Mouse (Mus musculus): ENCODE data around the gene Runx2. TPM values are rescaled to one million over a fixed set of nuclear protein-coding genes. Genes with fewer than 3 reads are reported as not detected.

Gene Runx2
- polyA plus RNA-seq, 1 experiment from 2014 or later: 3.0 TPM

GRCm38 (mm10) chr17:44777337-44777804 lies 37.2 kb downstream of the Runx2 start:
- Histone ChIP-seq H3K4me3 (ENCODE audit: low read depth, low read length) (peak overlapping the region; percentile 77), H3K36me3 (ENCODE audit: control insufficient read depth, insufficient read depth, low read length) (no peaks in the 10 kb centered on the region), H3K9ac (ENCODE audit: low read depth, low read length) (peak overlapping the region; percentile 92), H3K9me3 (ENCODE audit: control insufficient read depth, low read length) (no peaks in the 10 kb centered on the region), H3K4me1 (replicated peaks; ENCODE audit: control insufficient read depth, insufficient read depth, low read length) (no peaks in the 10 kb centered on the region), H3K27ac (ENCODE audit: low read depth, low read length) (peak overlapping the region; percentile 83), H3K4me2 (replicated peaks; ENCODE audit: low read depth, low read length) (peak overlapping the region; percentile 59), H3K27me3 (ENCODE audit: control insufficient read depth, insufficient read depth, low read length) (no peaks in the 10 kb centered on the region)
- DNase-seq (ENCODE audit: low spot score) (peak; percentile 70), ATAC-seq (ENCODE audit: low FRiP score) (peak; percentile 86)
- under 1% methylated on average over 28 of the region's 35 CpGs for WGBS

GRCm38 (mm10) chr17:44776738-44777270 lies 37.8 kb downstream of the Runx2 start, which contains the start of gene Supt3:
TSS of gene Supt3 (plus strand) at chr17:44777152.
- peak within 1 kb of the TSS; percentile 92 for H3K9ac ChIP-seq (ENCODE audit: low read depth, low read length)
- peak within 1 kb of the TSS; percentile 83 for H3K27ac ChIP-seq (ENCODE audit: low read depth, low read length)
- peak within 1 kb of the TSS; percentile 59 for H3K4me2 ChIP-seq (replicated peaks; ENCODE audit: low read depth, low read length)
- ATAC-seq (ENCODE audit: low FRiP score) (peak; percentile 97), DNase-seq (ENCODE audit: low spot score) (peak; percentile 100)
- WGBS: under 1% methylated on average over 30 of the region's 40 CpGs
- no peaks in the 10 kb centered on the region for H3K4me1 ChIP-seq (replicated peaks; ENCODE audit: control insufficient read depth, insufficient read depth, low read length)
- H3K36me3 ChIP-seq (ENCODE audit: control insufficient read depth, insufficient read depth, low read length): no peaks in the 10 kb centered on the region
- H3K9me3 ChIP-seq (ENCODE audit: control insufficient read depth, low read length): no peaks in the 10 kb centered on the region
- H3K4me3 ChIP-seq (ENCODE audit: low read depth, low read length): peak within 1 kb of the TSS; percentile 77
- H3K27me3 ChIP-seq (ENCODE audit: control insufficient read depth, insufficient read depth, low read length): no peaks in the 10 kb centered on the region

GRCm38 (mm10) chr17:44772576-44772975 lies 42.0 kb downstream of the Runx2 start:
- ATAC-seq (ENCODE audit: low FRiP score): no peak
- no peaks in the 10 kb centered on the region for H3K4me1 ChIP-seq (replicated peaks; ENCODE audit: control insufficient read depth, insufficient read depth, low read length)
- DNase-seq (ENCODE audit: low spot score): no peak
- no peak overlapping the region for H3K4me2 ChIP-seq (replicated peaks; ENCODE audit: low read depth, low read length)
- no peaks in the 10 kb centered on the region for H3K9me3 ChIP-seq (ENCODE audit: control insufficient read depth, low read length)
- H3K27ac ChIP-seq (ENCODE audit: low read depth, low read length): no peak overlapping the region
- 87% methylated on average over 2 of the region's 2 CpGs for WGBS
- H3K9ac ChIP-seq (ENCODE audit: low read depth, low read length): no peak overlapping the region
- no peaks in the 10 kb centered on the region for H3K36me3 ChIP-seq (ENCODE audit: control insufficient read depth, insufficient read depth, low read length)
- no peak overlapping the region for H3K4me3 ChIP-seq (ENCODE audit: low read depth, low read length)
- no peaks in the 10 kb centered on the region for H3K27me3 ChIP-seq (ENCODE audit: control insufficient read depth, insufficient read depth, low read length)

GRCm38 (mm10) chr17:44770871-44771270 lies 43.7 kb downstream of the Runx2 start:
- Histone ChIP-seq H3K27ac (ENCODE audit: low read depth, low read length) (no peak overlapping the region), H3K4me3 (ENCODE audit: low read depth, low read length) (no peak overlapping the region), H3K4me1 (replicated peaks; ENCODE audit: control insufficient read depth, insufficient read depth, low read length) (no peaks in the 10 kb centered on the region), H3K4me2 (replicated peaks; ENCODE audit: low read depth, low read length) (no peak overlapping the region), H3K36me3 (ENCODE audit: control insufficient read depth, insufficient read depth, low read length) (no peaks in the 10 kb centered on the region), H3K9me3 (ENCODE audit: control insufficient read depth, low read length) (no peaks in the 10 kb centered on the region), H3K27me3 (ENCODE audit: control insufficient read depth, insufficient read depth, low read length) (no peaks in the 10 kb centered on the region), H3K9ac (ENCODE audit: low read depth, low read length) (no peak overlapping the region)
- WGBS: 91% methylated on average over 2 of the region's 2 CpGs
- DNase-seq (ENCODE audit: low spot score) (no peak), ATAC-seq (ENCODE audit: low FRiP score) (no peak)

GRCm38 (mm10) chr17:44768522-44768921 lies 46.1 kb downstream of the Runx2 start:
- DNase-seq (ENCODE audit: low spot score) (no peak), ATAC-seq (ENCODE audit: low FRiP score) (no peak)
- Histone ChIP-seq H3K4me3 (ENCODE audit: low read depth, low read length) (no peak overlapping the region), H3K27ac (ENCODE audit: low read depth, low read length) (no peak overlapping the region), H3K4me2 (replicated peaks; ENCODE audit: low read depth, low read length) (no peak overlapping the region), H3K27me3 (ENCODE audit: control insufficient read depth, insufficient read depth, low read length) (no peaks in the 10 kb centered on the region), H3K36me3 (ENCODE audit: control insufficient read depth, insufficient read depth, low read length) (no peaks in the 10 kb centered on the region), H3K9ac (ENCODE audit: low read depth, low read length) (no peak overlapping the region), H3K9me3 (ENCODE audit: control insufficient read depth, low read length) (no peaks in the 10 kb centered on the region), H3K4me1 (replicated peaks; ENCODE audit: control insufficient read depth, insufficient read depth, low read length) (no peaks in the 10 kb centered on the region)
- 59% methylated on average over 5 of the region's 5 CpGs for WGBS

GRCm38 (mm10) chr17:44767375-44767774 lies 47.2 kb downstream of the Runx2 start:
- WGBS: 76% methylated on average over 1 of the region's 1 CpGs

GRCm38 (mm10) chr17:44766975-44767374 lies 47.6 kb downstream of the Runx2 start:
- WGBS: 72% methylated on average over 2 of the region's 2 CpGs
- ATAC-seq (ENCODE audit: low FRiP score) (no peak), DNase-seq (ENCODE audit: low spot score) (no peak)
- Histone ChIP-seq H3K9ac (ENCODE audit: low read depth, low read length) (no peak overlapping the region), H3K27me3 (ENCODE audit: control insufficient read depth, insufficient read depth, low read length) (no peaks in the 10 kb centered on the region), H3K9me3 (ENCODE audit: control insufficient read depth, low read length) (no peaks in the 10 kb centered on the region), H3K4me3 (ENCODE audit: low read depth, low read length) (no peak overlapping the region), H3K4me1 (replicated peaks; ENCODE audit: control insufficient read depth, insufficient read depth, low read length) (no peaks in the 10 kb centered on the region), H3K27ac (ENCODE audit: low read depth, low read length) (no peak overlapping the region), H3K4me2 (replicated peaks; ENCODE audit: low read depth, low read length) (no peak overlapping the region), H3K36me3 (ENCODE audit: control insufficient read depth, insufficient read depth, low read length) (no peaks in the 10 kb centered on the region)

More at GRCm38 (mm10) chr17:44767375-44767774, 47.2 kb downstream of the Runx2 start:
- no peak overlapping the region for H3K9ac ChIP-seq (ENCODE audit: low read depth, low read length)
- no peak overlapping the region for H3K4me2 ChIP-seq (replicated peaks; ENCODE audit: low read depth, low read length)
- no peaks in the 10 kb centered on the region for H3K4me1 ChIP-seq (replicated peaks; ENCODE audit: control insufficient read depth, insufficient read depth, low read length)
- DNase-seq (ENCODE audit: low spot score) (no peak), ATAC-seq (ENCODE audit: low FRiP score) (no peak)
- H3K27ac ChIP-seq (ENCODE audit: low read depth, low read length): no peak overlapping the region
- H3K27me3 ChIP-seq (ENCODE audit: control insufficient read depth, insufficient read depth, low read length): no peaks in the 10 kb centered on the region
- H3K9me3 ChIP-seq (ENCODE audit: control insufficient read depth, low read length): no peaks in the 10 kb centered on the region
- H3K4me3 ChIP-seq (ENCODE audit: low read depth, low read length): no peak overlapping the region
- no peaks in the 10 kb centered on the region for H3K36me3 ChIP-seq (ENCODE audit: control insufficient read depth, insufficient read depth, low read length)

GRCm38 (mm10) chr17:44766318-44766717 lies 48.3 kb downstream of the Runx2 start:
- Histone ChIP-seq H3K9me3 (ENCODE audit: control insufficient read depth, low read length) (no peaks in the 10 kb centered on the region), H3K27ac (ENCODE audit: low read depth, low read length) (no peak overlapping the region), H3K4me2 (replicated peaks; ENCODE audit: low read depth, low read length) (no peak overlapping the region), H3K9ac (ENCODE audit: low read depth, low read length) (no peak overlapping the region), H3K36me3 (ENCODE audit: control insufficient read depth, insufficient read depth, low read length) (no peaks in the 10 kb centered on the region), H3K4me1 (replicated peaks; ENCODE audit: control insufficient read depth, insufficient read depth, low read length) (no peaks in the 10 kb centered on the region), H3K27me3 (ENCODE audit: control insufficient read depth, insufficient read depth, low read length) (no peaks in the 10 kb centered on the region), H3K4me3 (ENCODE audit: low read depth, low read length) (no peak overlapping the region)
- WGBS: 88% methylated on average over 11 of the region's 11 CpGs
- DNase-seq (ENCODE audit: low spot score): no peak
- ATAC-seq (ENCODE audit: low FRiP score): no peak

- ATAC-seq (ENCODE audit: low FRiP score): no peak
- H3K27me3 ChIP-seq (ENCODE audit: control insufficient read depth, insufficient read depth, low read length): 0 out of 2 replicates have a peak, but pooled peaks cover 3% of the 10 kb centered on the region
- no peaks in the 10 kb centered on the region for H3K4me1 ChIP-seq (replicated peaks; ENCODE audit: control insufficient read depth, insufficient read depth, low read length)
- H3K27ac ChIP-seq (ENCODE audit: low read depth, low read length): no peak overlapping the region
- H3K9me3 ChIP-seq (ENCODE audit: control insufficient read depth, low read length): no peaks in the 10 kb centered on the region
- no peak overlapping the region for H3K4me3 ChIP-seq (ENCODE audit: low read depth, low read length)
- H3K9ac ChIP-seq (ENCODE audit: low read depth, low read length): no peak overlapping the region
- WGBS: 89% methylated on average over 8 of the region's 8 CpGs
- H3K4me2 ChIP-seq (replicated peaks; ENCODE audit: low read depth, low read length): no peak overlapping the region
- no peak for DNase-seq (ENCODE audit: low spot score)
- H3K36me3 ChIP-seq (ENCODE audit: control insufficient read depth, insufficient read depth, low read length): no peaks in the 10 kb centered on the region
Observed at GRCm38 (mm10) chr17:44745378-44745777, 69.2 kb downstream of the Runx2 start.
